Mouse (Mus musculus) adrenal gland, postnatal 4 days (tissue): ENCODE data around the gene Psip1. TPM values are rescaled to one million over a fixed set of nuclear protein-coding genes. Genes with fewer than 3 reads are reported as not detected.
"Not testable (repeated sequence)": the region's sequence is repeated elsewhere in the genome, so short reads cannot be mapped to it uniquely, and the experiment has no call there.

Experiments
- DNase-seq, 2 experiments: peaks; one replicate each; pipeline ENCODE4 v3.0.0; 2021 to 2022; ENCODE audit warnings: low spot score in 2 of 2, mixed read lengths in 2 of 2
- total RNA-seq, 2 experiments: library from RNA; stranded (reverse); gene quantifications; 2 replicates each; pipeline ENCODE4 v1.2.3; 2021

The Psip1 gene
- total RNA-seq, 2 experiments from 2014 or later: 79.9 to 95.3 TPM

DNA sequence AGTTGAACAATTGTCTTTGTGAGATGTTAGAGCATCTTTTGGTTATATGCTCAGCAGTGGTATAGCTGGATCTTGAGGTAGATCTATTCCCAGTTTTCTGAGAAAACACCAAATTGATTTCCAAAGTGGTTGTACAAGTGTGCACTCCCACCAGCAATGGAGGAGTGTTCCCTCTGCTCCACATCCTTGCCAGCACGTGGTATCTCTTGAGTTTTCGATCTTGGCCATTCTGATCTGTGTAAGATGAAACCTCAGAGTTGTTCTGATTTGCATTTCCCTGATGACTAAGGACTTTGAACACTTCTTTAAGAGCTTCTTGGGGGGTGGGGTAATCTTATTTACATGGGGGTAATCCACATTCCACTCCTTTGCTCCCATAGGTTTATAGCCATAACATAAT is 23.3 kb upstream of the Psip1 start:
- no peak for DNase-seq

DNA sequence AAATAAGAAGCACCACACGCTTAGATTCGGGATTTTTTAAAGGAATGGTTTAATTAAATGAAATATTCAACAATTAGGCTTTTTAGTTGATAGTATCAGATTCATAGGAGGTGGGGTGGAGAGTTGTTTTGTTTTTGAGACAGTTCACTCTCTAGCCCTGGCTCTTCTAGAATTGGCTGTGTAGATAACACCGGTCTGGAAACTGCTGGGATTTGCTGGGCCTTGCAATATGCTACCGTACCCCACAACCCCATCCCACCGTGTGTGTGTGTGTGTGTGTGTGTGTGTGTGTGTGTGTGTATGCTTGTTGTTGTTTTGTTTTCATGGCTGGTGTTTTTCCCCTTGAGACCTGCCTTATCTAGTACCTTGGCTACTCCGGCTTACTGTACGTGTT is 14.8 kb upstream of the Psip1 start:
- no peak for DNase-seq

GRCm38 (mm10) chr4:83500154-83501036 is 14.1 kb upstream of the Psip1 start:
- DNase-seq: no peak

GRCm38 (mm10) chr4:83497013-83497412 is 10.8 kb upstream of the Psip1 start:
- not testable (repeated sequence) for DNase-seq

DNA sequence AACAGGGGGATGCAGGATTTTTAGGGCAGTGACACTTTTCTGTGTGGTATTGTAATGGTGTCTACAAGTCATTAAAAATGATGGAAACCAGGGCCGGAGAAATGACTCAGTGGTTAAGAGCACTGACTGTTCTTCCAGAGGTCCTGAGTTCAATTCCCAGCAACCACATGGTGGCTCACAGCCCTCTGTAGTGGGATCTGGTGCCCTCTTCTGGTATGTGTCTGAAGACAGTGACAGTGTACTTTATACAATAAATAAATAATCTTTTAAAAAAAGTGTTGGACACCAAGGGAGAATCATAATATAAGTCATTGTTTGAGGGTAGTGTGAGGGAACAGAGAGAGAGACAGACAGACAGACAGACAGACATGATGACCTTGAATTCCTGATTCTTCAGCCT is 6.9 kb upstream of the Psip1 start:
- no peak for DNase-seq

DNA sequence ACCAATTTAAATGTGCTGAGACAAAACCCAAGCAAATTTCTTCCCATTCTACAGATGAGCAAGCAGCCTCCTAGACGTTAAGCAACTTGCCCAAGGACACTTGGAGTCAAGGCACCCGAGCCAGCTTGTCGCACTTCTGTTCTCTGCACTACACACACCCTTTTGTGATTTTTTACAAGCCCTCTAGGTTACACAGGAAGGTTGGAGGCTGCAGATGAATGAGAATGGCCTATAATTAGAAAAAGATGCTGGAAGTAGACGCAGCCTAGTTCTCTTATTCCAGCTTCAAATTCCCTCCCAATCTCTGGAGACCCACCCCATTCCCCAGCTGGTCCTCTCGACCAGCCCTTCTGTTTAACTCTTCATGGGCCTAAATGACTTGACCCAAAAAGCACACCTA is 2.9 kb upstream of the Psip1 start:
- no peak for DNase-seq

DNA sequence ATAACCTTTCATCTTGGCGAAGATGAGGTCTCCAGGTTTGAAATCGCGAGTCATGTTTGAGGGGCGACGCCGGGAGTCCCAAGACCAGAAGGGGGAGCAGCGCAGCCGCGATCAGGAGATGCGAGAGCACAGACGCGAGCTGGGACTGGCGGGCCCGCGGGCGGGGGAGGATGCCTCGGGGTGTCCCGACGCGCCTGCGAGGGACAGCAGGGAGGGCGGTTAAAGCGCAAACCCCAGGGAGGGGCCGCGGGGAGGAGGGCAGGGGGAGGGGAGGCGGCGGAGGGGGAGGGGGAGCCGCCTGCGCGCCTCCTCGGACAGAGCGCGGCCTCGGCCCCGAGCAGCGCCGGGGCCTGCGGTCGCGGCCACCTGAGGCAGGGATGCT is 533 bp downstream of the Psip1 start:
- peak; percentile 50 to 73 for DNase-seq

GRCm38 (mm10) chr4:83485250-83485649 is 1.0 kb downstream of the Psip1 start:
- DNase-seq: no peak

- no peak for DNase-seq
Observed at GRCm38 (mm10) chr4:83468208-83468607, 18.1 kb downstream of the Psip1 start.

- DNase-seq: no peak
Observed at GRCm38 (mm10) chr4:83467615-83468014, 18.6 kb downstream of the Psip1 start.

- no peak for DNase-seq
Observed at GRCm38 (mm10) chr4:83464827-83465226, 21.4 kb downstream of the Psip1 start.

GRCm38 (mm10) chr4:83460106-83460505 is 26.2 kb downstream of the Psip1 start:
- DNase-seq: no peak

DNA sequence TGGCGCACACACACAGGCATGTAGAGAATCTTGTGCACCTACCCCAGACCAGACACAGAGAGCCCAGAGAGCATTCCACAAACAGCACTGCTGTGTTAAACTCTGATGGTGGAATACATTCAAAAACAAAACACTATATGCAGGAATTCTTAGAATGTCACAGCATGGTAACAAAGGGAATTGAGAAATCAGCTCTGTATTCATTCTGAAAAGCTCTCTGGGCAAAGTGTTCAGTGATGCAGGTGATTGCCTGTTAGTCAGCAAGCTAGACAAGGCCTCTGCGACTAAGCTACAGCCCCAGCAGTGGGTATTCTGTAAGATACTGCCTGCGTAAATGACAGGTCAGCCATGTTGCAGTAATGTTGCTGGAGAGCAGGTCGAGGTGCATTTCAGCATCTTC is 35.5 kb downstream of the Psip1 start:
- DNase-seq: no peak

GRCm38 (mm10) chr4:83441050-83441449 is 45.2 kb downstream of the Psip1 start:
- DNase-seq: no peak

DNA sequence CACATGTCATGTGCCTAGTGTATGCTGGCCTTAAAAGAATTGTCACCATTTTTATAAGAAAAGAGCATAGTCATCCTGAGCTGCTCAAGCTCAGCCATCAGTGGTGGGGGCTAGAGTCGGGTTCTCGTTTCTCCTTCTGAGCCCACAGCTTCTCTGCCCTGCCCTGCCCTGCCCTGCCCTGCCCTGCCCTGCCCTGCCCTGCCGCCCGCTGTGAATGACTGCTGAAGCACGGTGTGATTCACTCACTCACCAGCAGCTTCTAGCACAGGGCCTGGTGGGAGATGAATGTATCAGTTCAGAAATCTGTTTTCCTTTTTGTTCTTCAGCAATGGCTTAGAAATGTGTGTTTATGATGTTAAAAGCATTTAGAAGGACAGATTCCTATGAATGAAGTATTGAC is 47.2 kb downstream of the Psip1 start:
- no peak for DNase-seq

- no peak for DNase-seq
Observed at GRCm38 (mm10) chr4:83438116-83438515, 48.1 kb downstream of the Psip1 start.

DNA sequence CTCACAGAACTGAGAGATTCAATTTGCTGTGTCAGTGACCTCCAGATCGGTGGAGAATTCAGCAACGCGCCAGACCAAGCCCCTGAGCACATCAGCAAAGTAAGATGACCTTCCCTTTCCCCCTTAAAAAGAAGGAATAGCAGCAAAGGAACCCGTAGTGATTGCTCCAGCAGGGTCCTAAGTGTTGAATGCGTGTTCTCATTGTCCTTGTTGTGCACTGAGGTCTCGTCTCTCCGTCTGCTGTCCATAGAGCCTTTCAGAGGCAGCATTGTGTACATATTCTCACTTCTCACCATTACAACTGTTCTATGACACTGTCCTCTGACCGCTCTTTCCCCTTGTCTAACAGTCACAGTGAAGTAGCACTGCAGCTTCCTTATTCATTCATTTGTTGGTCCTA is 49.9 kb downstream of the Psip1 start:
- no peak for DNase-seq

DNA sequence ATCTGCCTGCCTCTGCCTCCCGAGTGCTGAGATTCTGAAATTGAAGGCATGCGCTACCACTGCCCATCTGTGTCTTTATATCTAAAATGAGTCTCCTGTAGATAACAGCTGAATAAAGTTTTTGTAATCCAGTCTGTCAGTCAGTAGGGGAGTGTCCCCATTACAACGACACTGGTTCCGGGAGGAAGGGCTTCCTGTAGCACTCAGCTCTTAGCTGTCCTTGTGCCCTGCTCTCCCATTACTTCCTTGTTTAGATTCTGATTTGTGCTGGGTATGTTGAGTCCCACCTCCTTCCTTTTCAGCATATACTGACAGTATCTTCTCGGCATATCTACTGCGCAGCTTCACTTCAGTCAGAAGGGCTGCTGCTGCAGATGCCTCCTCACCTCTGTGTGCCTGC is 53.4 kb downstream of the Psip1 start:
- no peak for DNase-seq

GRCm38 (mm10) chr4:83431950-83432349 is 54.3 kb downstream of the Psip1 start:
- DNase-seq: no peak

GRCm38 (mm10) chr4:83428845-83429244 is 57.4 kb downstream of the Psip1 start:
- no peak for DNase-seq

GRCm38 (mm10) chr4:83427696-83428095 is 58.6 kb downstream of the Psip1 start:
- DNase-seq: no peak

DNA sequence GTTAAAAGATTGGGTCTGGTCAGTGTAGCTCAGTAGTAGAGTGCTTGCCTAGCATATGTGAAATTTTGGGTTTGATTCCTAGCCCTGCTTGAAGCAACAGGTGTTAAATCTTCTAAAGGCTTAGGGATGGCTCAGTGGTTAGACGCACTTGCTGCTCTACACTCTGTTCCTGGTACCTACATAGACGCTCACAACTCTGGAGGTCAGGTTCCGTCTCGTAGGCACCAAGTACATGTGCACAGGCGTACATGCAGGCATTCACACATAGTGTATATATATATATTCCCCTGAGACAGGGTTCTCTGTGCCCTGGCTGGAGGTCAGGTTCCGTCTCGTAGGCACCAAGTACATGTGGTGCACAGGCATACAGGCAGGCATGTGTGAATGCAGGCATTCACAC is 59.1 kb downstream of the Psip1 start:
- DNase-seq: no peak

- DNase-seq: no peak
Observed at GRCm38 (mm10) chr4:83425119-83425518, 61.1 kb downstream of the Psip1 start.
